ENCODE assay signal across 21 mouse cellular contexts in genomic region chr7:36693081-36693480, GRCm38 (mm10). TPM values are rescaled to one million over a fixed set of nuclear protein-coding genes. Genes with fewer than 3 reads are reported as not detected.
"Had no signal": no experiment of that assay in that cellular context is flagged by ENCODE, and none has a peak within 500 bp of the region (broad histone marks: within the 10 kb centered on the region; RNA-seq: fewer than 3 reads in every experiment).

No protein-coding gene starts in this region.

- H3K4me3 ChIP-seq: liver, embryonic 13.5 days; liver, embryonic 15.5 days; megakaryocyte, embryonic 14.5 days; midbrain, embryonic 12.5 days had no signal

- H3K27ac ChIP-seq: liver, embryonic 13.5 days; liver, embryonic 15.5 days; macrophage; midbrain, embryonic 12.5 days; neural tube, embryonic 15.5 days had no signal

- H3K9me3 ChIP-seq: liver, embryonic 13.5 days; liver, embryonic 15.5 days; midbrain, embryonic 12.5 days; neural tube, embryonic 13.5 days; neural tube, embryonic 15.5 days had no signal

- DNase-seq: liver, embryonic 13.5 days; liver, postnatal 0 days; lung, adult 2 months; lung, postnatal 14 days; lung, postnatal 36 days; midbrain, embryonic 14.5 days; retina, postnatal 1 day; right cerebral cortex, adult 18-20 months; right cerebral cortex, postnatal 25 days; right cerebral cortex, postnatal 4 days; spleen, adult 18-20 months; thymus, adult 18-20 months; thymus, postnatal 14 days; thymus, postnatal 36 days had no signal

- H3K4me2 ChIP-seq: liver, embryonic 11.5 days; liver, embryonic 13.5 days; liver, embryonic 15.5 days; midbrain, embryonic 12.5 days had no signal

- H3K9ac ChIP-seq: liver, embryonic 13.5 days; liver, embryonic 15.5 days; liver, postnatal 0 days; midbrain, embryonic 12.5 days; neural tube, embryonic 13.5 days; neural tube, embryonic 15.5 days had no signal

- ATAC-seq: liver, postnatal 0 days had no signal

- H3K36me3 ChIP-seq: liver, embryonic 13.5 days; liver, embryonic 15.5 days; midbrain, embryonic 12.5 days; neural tube, embryonic 13.5 days; neural tube, embryonic 15.5 days had no signal

RNA-seq across cellular contexts. Expression of gene Tshz3, which starts 4.8 kb away (rescaled TPM):
- polyA plus RNA-seq: macrophage had no signal
